Mouse (Mus musculus) A20 (cell line): Measurements from ENCODE around the gene Flrt3.

Experiments
- DNase-seq: peaks from one replicate; pipeline ENCODE4 v3.0.0-alpha.2; 2011; ENCODE audit warnings: low read depth, low spot score

Gene Flrt3

GRCm38 (mm10) chr2:140670963-140671702, at the start of gene Flrt3:
TSS of gene Flrt3 (minus strand) at chr2:140671469.
- DNase-seq: no peak

GRCm38 (mm10) chr2:140717407-140717806, 46.1 kb upstream of the Flrt3 start:
- DNase-seq: no peak

GRCm38 (mm10) chr2:140715822-140716221, 44.6 kb upstream of the Flrt3 start:
- DNase-seq: no peak

GRCm38 (mm10) chr2:140707550-140707949, 36.3 kb upstream of the Flrt3 start:
- no peak for DNase-seq

GRCm38 (mm10) chr2:140705278-140705677, 34.0 kb upstream of the Flrt3 start:
- DNase-seq: no peak

GRCm38 (mm10) chr2:140704146-140704545, 32.9 kb upstream of the Flrt3 start:
- DNase-seq: no peak

- no peak for DNase-seq
Observed at GRCm38 (mm10) chr2:140703377-140703776, 32.1 kb upstream of the Flrt3 start.

GRCm38 (mm10) chr2:140698585-140698984, 27.3 kb upstream of the Flrt3 start:
- no peak for DNase-seq

- DNase-seq: no peak
Observed at GRCm38 (mm10) chr2:140693845-140694244, 22.6 kb upstream of the Flrt3 start.

GRCm38 (mm10) chr2:140692461-140692860, 21.2 kb upstream of the Flrt3 start:
- DNase-seq: no peak

- DNase-seq: no peak
Observed at GRCm38 (mm10) chr2:140691403-140691802, 20.1 kb upstream of the Flrt3 start.

- DNase-seq: no peak
Observed at GRCm38 (mm10) chr2:140690906-140691305, 19.6 kb upstream of the Flrt3 start.

- DNase-seq: no peak
Observed at GRCm38 (mm10) chr2:140676728-140677127, 5.5 kb upstream of the Flrt3 start.

- no peak for DNase-seq
Observed at GRCm38 (mm10) chr2:140673466-140673865, 2.2 kb upstream of the Flrt3 start.

- DNase-seq: no peak
Observed at GRCm38 (mm10) chr2:140670457-140670856, 812 bp downstream of the Flrt3 start.

- no peak for DNase-seq
Observed at GRCm38 (mm10) chr2:140669786-140670185, 1.5 kb downstream of the Flrt3 start.

- no peak for DNase-seq
Observed at GRCm38 (mm10) chr2:140669081-140669480, 2.2 kb downstream of the Flrt3 start.

- DNase-seq: no peak
Observed at GRCm38 (mm10) chr2:140668311-140668710, 3.0 kb downstream of the Flrt3 start.

GRCm38 (mm10) chr2:140667261-140668047, 3.8 kb downstream of the Flrt3 start:
- no peak for DNase-seq

- no peak for DNase-seq
Observed at GRCm38 (mm10) chr2:140666846-140667245, 4.4 kb downstream of the Flrt3 start.

- DNase-seq: no peak
Observed at GRCm38 (mm10) chr2:140664381-140664780, 6.9 kb downstream of the Flrt3 start.

- no peak for DNase-seq
Observed at GRCm38 (mm10) chr2:140662673-140663072, 8.6 kb downstream of the Flrt3 start.

- no peak for DNase-seq
Observed at GRCm38 (mm10) chr2:140653978-140654377, 17.3 kb downstream of the Flrt3 start.
